9 mouse cellular contexts compared by ENCODE assay signal in genomic region chr2:65024887-65025286, GRCm38 (mm10). TPM values are rescaled to one million over a fixed set of nuclear protein-coding genes. Genes with fewer than 3 reads are reported as not detected.
DNase-seq lines count a peak whose midpoint lies in the region; ATAC-seq lines count a peak whose summit lies in the region.
"Had no signal": no experiment of that assay in that cellular context is flagged by ENCODE, and none has a peak within 500 bp of the region (broad histone marks: within the 10 kb centered on the region; RNA-seq: fewer than 3 reads in every experiment).

Grb14 (minus strand) TSS chr2:65024987.

- H3K27me3 ChIP-seq in forebrain, embryonic 16.5 days (replicated peaks; ENCODE audit: control insufficient read depth, insufficient read depth, low read length), result no peaks in the 10 kb centered on the region
- H3K27me3 ChIP-seq in forebrain, embryonic 12.5 days, result peaks cover 19% of the 10 kb centered on the region; the same call in 1 of the 2 replicates
- no peaks in the 10 kb centered on the region for H3K27me3 ChIP-seq in lung, embryonic 16.5 days (ENCODE audit: control insufficient read depth, insufficient read depth, low read depth, low read length)
- H3K27me3 ChIP-seq in neural tube, embryonic 14.5 days (ENCODE audit: control insufficient read depth, insufficient read depth, low read length), result no peaks in the 10 kb centered on the region

- no peak for DNase-seq in lung, postnatal 14 days
- no peak for DNase-seq in heart, postnatal 14 days
- DNase-seq in thymus, postnatal 4 days, result no peak
- DNase-seq in MN1 (ENCODE audit: low spot score), result no peak

- H3K4me3 ChIP-seq in forebrain, embryonic 16.5 days (replicated peaks; ENCODE audit: low read length), result no peak within 1 kb of the TSS
- H3K4me3 ChIP-seq in forebrain, embryonic 12.5 days (replicated peaks), result no peak within 1 kb of the TSS
- H3K4me3 ChIP-seq in lung, embryonic 16.5 days (ENCODE audit: low read length), result no peak within 1 kb of the TSS
- no peak within 1 kb of the TSS for H3K4me3 ChIP-seq in neural tube, embryonic 14.5 days (ENCODE audit: low read depth, low read length)
- H3K4me3 ChIP-seq: limb, embryonic 12.5 days had no signal

- 88% methylated on average over 1 of the region's 1 CpGs for WGBS in forebrain, embryonic 16.5 days
- 90% methylated on average over 1 of the region's 1 CpGs for WGBS in forebrain, embryonic 12.5 days
- WGBS in lung, embryonic 16.5 days, result 88% methylated on average over 1 of the region's 1 CpGs
- WGBS in neural tube, embryonic 14.5 days, result 93% methylated on average over 1 of the region's 1 CpGs

- no peaks in the 10 kb centered on the region for H3K9me3 ChIP-seq in forebrain, embryonic 16.5 days (ENCODE audit: control insufficient read depth, low read length)
- H3K9me3 ChIP-seq in forebrain, embryonic 12.5 days, result no peaks in the 10 kb centered on the region
- no peaks in the 10 kb centered on the region for H3K9me3 ChIP-seq in lung, embryonic 16.5 days (ENCODE audit: control insufficient read depth, low read length)
- no peaks in the 10 kb centered on the region for H3K9me3 ChIP-seq in neural tube, embryonic 14.5 days (ENCODE audit: control insufficient read depth, low read length)
- H3K9me3 ChIP-seq: limb, embryonic 12.5 days had no signal

- H3K9ac ChIP-seq in forebrain, embryonic 16.5 days (replicated peaks; ENCODE audit: low read depth, low read length), result no peak within 1 kb of the TSS
- no peak within 1 kb of the TSS for H3K9ac ChIP-seq in forebrain, embryonic 12.5 days
- no peak within 1 kb of the TSS for H3K9ac ChIP-seq in lung, embryonic 16.5 days (ENCODE audit: low read length)
- no peak within 1 kb of the TSS for H3K9ac ChIP-seq in neural tube, embryonic 14.5 days (replicated peaks; ENCODE audit: low read depth, low read length)
- H3K9ac ChIP-seq: limb, embryonic 12.5 days had no signal

- no peak for ATAC-seq in forebrain, embryonic 16.5 days
- no peak for ATAC-seq in forebrain, embryonic 12.5 days (ENCODE audit: low FRiP score)
- ATAC-seq in lung, embryonic 16.5 days (ENCODE audit: low read depth), result no peak
- ATAC-seq in neural tube, embryonic 14.5 days (ENCODE audit: low read depth), result no peak

- peaks cover 8% of the 10 kb centered on the region for H3K4me1 ChIP-seq in forebrain, embryonic 16.5 days (replicated peaks; ENCODE audit: control insufficient read depth, insufficient read depth, low read length)
- H3K4me1 ChIP-seq in forebrain, embryonic 12.5 days, result peaks cover 8% of the 10 kb centered on the region
- no peaks in the 10 kb centered on the region; the same call in 1 of the 2 replicates for H3K4me1 ChIP-seq in lung, embryonic 16.5 days (replicated peaks; ENCODE audit: control insufficient read depth, insufficient read depth, low read length)
- H3K4me1 ChIP-seq in neural tube, embryonic 14.5 days (ENCODE audit: control insufficient read depth, insufficient read depth, low read length), result peaks cover 3% of the 10 kb centered on the region; the same call in 1 of the 2 replicates

- no peaks in the 10 kb centered on the region for H3K36me3 ChIP-seq in forebrain, embryonic 16.5 days (ENCODE audit: control insufficient read depth, insufficient read depth)
- H3K36me3 ChIP-seq in forebrain, embryonic 12.5 days (replicated peaks), result no peaks in the 10 kb centered on the region
- no peaks in the 10 kb centered on the region for H3K36me3 ChIP-seq in lung, embryonic 16.5 days (ENCODE audit: control insufficient read depth, insufficient read depth, low read length)
- H3K36me3 ChIP-seq in neural tube, embryonic 14.5 days (ENCODE audit: control insufficient read depth, insufficient read depth, low read length), result no peaks in the 10 kb centered on the region
- H3K36me3 ChIP-seq: limb, embryonic 12.5 days had no signal

- intact Hi-C loops in heart, postnatal 14 days (cut with DNase I), result loop anchor here (5.0 kb wide), 2 partner anchors 212 to 312 kb away; partner anchors contain the start of gene Cobll1

- H3K27ac ChIP-seq in forebrain, embryonic 16.5 days (ENCODE audit: low read length), result no peak within 1 kb of the TSS
- H3K27ac ChIP-seq in forebrain, embryonic 12.5 days, result no peak within 1 kb of the TSS
- H3K27ac ChIP-seq in lung, embryonic 16.5 days (ENCODE audit: low read length), result no peak within 1 kb of the TSS; the same call in 1 of the 2 replicates
- H3K27ac ChIP-seq in neural tube, embryonic 14.5 days (ENCODE audit: low read depth, low read length), result no peak within 1 kb of the TSS
- H3K27ac ChIP-seq: limb, embryonic 12.5 days had no signal

- H3K4me2 ChIP-seq in forebrain, embryonic 16.5 days (ENCODE audit: low read length), result no peak within 1 kb of the TSS
- H3K4me2 ChIP-seq in forebrain, embryonic 12.5 days, result no peak within 1 kb of the TSS
- no peak within 1 kb of the TSS for H3K4me2 ChIP-seq in lung, embryonic 16.5 days (ENCODE audit: low read depth, low read length)
- H3K4me2 ChIP-seq in neural tube, embryonic 14.5 days (ENCODE audit: low read depth, low read length), result no peak within 1 kb of the TSS
- H3K4me2 ChIP-seq: limb, embryonic 12.5 days had no signal

RNA-seq across cellular contexts. Expression of gene Grb14, which starts in this region (rescaled TPM):
- polyA plus RNA-seq in forebrain, embryonic 16.5 days (2015; fragmentation: Nextera tagmentation; extraction: Ambion mirVana), result 25.3 and 30.7 TPM in 2 replicates
- 5.9 and 7.5 TPM in 2 replicates for polyA plus RNA-seq in forebrain, embryonic 12.5 days (2016; fragmentation: Nextera tagmentation; extraction: Ambion mirVana)
- 37.8 and 40.6 TPM in 2 replicates for polyA plus RNA-seq in lung, embryonic 16.5 days (2015; fragmentation: Nextera tagmentation; extraction: Ambion mirVana)
- 100 to 1,000 TPM; 148 to 165 TPM for total RNA-seq in heart, postnatal 14 days (2021)
- polyA plus RNA-seq in neural tube, embryonic 14.5 days (2014; fragmentation: Nextera tagmentation; extraction: Ambion mirVana), result 23.2 and 27.2 TPM in 2 replicates
